Mouse (Mus musculus) G1E (cell line): Measurements from ENCODE around the gene Lrba. TPM values are rescaled to one million over a fixed set of nuclear protein-coding genes. Genes with fewer than 3 reads are reported as not detected.
A peak's percentile ranks its signal among the peaks of the same experiment; 100 is the strongest.

Source experiments
- ATAC-seq: 2 replicates; pipeline ENCODE4 v1.8.0; 2016; ENCODE audit warnings: mild to moderate bottlenecking; ENCODE audit not compliant: insufficient number of reproducible peaks, poor library complexity, low FRiP score, severe bottlenecking; ENCODE audit errors: extremely low read depth
- DNase-seq: peaks from one replicate; pipeline ENCODE4 v3.0.0; 2012; ENCODE audit warnings: low spot score
- H3K27me3 ChIP-seq: 2 replicates; pipeline ENCODE4 v1.6.1; 2012; ENCODE audit warnings: mild to moderate bottlenecking, low read length, inconsistent platforms; ENCODE audit not compliant: insufficient read depth
- H3K36me3 ChIP-seq: replicated peaks from 2 replicates; pipeline ENCODE3; 2012; ENCODE audit warnings: mild to moderate bottlenecking, inconsistent platforms
- H3K4me1 ChIP-seq: 2 replicates; pipeline ENCODE4 v1.6.1; 2012; ENCODE audit warnings: low read depth, low read length, inconsistent platforms, mixed read lengths; ENCODE audit not compliant: insufficient read depth
- H3K4me3 ChIP-seq: 2 replicates; pipeline ENCODE4 v1.5.1; 2012; ENCODE audit warnings: low read depth, mild to moderate bottlenecking, inconsistent platforms, low read length, moderate library complexity, mixed read lengths
- H3K9me3 ChIP-seq: replicated peaks from 2 replicates; pipeline ENCODE4 v1.6.1; 2012; ENCODE audit warnings: inconsistent platforms
- CTCF ChIP-seq: IDR thresholded peaks from 2 replicates; pipeline ENCODE4 v1.5.1; 2012; ENCODE audit warnings: low read depth, low read length, inconsistent platforms, mixed read lengths
- GATA1 ChIP-seq: IDR thresholded peaks from 2 replicates; pipeline ENCODE4 v1.6.1; 2012; ENCODE audit warnings: borderline replicate concordance, low read length, inconsistent platforms, mixed read lengths
- GATA2 ChIP-seq: IDR thresholded peaks from 2 replicates; pipeline ENCODE4 v1.6.1; 2012; ENCODE audit warnings: low read depth, low read length, inconsistent platforms, borderline replicate concordance
- POLR2AphosphoS5 ChIP-seq: IDR thresholded peaks from 2 replicates; pipeline ENCODE4 v1.6.1; 2012; ENCODE audit warnings: low read depth, low read length, inconsistent platforms; ENCODE audit not compliant: insufficient replicate concordance
- TAL1 ChIP-seq: conservative IDR thresholded peaks from 2 replicates; pipeline ENCODE4 v1.6.1; 2012; ENCODE audit warnings: low read depth, low read length, inconsistent platforms, mixed read lengths
- polyA plus RNA-seq: library from polyadenylated mRNA; stranded (reverse); fragments of >175 nt; gene quantifications from 2 replicates; pipeline ENCODE4 v1.2.3, GENCODE M21; 2012
- total RNA-seq, 2 experiments: library from RNA; stranded (forward) in 1 of 2; stranded (reverse) in 1 of 2; fragments of 200-1000 nt in 1 of 2; fragments of >200 nt in 1 of 2; fragmentation: Nextera tagmentation in 1 of 2; gene quantifications; 2 replicates each; pipeline ENCODE4 v1.2.3; 2014 to 2017

Lrba gene
- total RNA-seq (2014; fragmentation: Nextera tagmentation) = 34.4 TPM in 2 replicates
- 27.2 and 30.4 TPM in 2 replicates for total RNA-seq (2017)
- 6.1 and 6.2 TPM in 2 replicates for polyA plus RNA-seq

- H3K9me3 ChIP-seq = no peaks in the 10 kb centered on the region
- ATAC-seq (peak; percentile 63), DNase-seq (peak; percentile 90)
- H3K4me1 ChIP-seq = peaks cover 14% of the 10 kb centered on the region
- peak within 1 kb of the TSS; percentile 97 for H3K4me3 ChIP-seq
- peaks cover 14% of the 10 kb centered on the region for H3K36me3 ChIP-seq
- no peaks in the 10 kb centered on the region for H3K27me3 ChIP-seq
- TF ChIP-seq GATA1 (no peak), TAL1 (no peak), GATA2 (no peak), POLR2AphosphoS5 (no peak), CTCF (no peak)
Observed at GRCm38 (mm10) chr3:86224564-86225421, at the start of gene Lrba. Gene Lrba, plus strand, starts transcription at chr3:86224680.

GRCm38 (mm10) chr3:86179714-86180113, 44.8 kb upstream of the Lrba start:
- no peak for ATAC-seq
- peaks cover 3% of the 10 kb centered on the region; the same call in 1 of the 2 replicates for H3K4me1 ChIP-seq
- H3K36me3 ChIP-seq = no peaks in the 10 kb centered on the region
- TF ChIP-seq POLR2AphosphoS5 = no peak
- no peak for TF ChIP-seq GATA2
- TF ChIP-seq CTCF = no peak
- no peak for TF ChIP-seq TAL1
- no peak for TF ChIP-seq GATA1
- H3K27me3 ChIP-seq = peaks cover 13% of the 10 kb centered on the region; the same call in 1 of the 2 replicates
- H3K9me3 ChIP-seq = no peaks in the 10 kb centered on the region
- no peak overlapping the region for H3K4me3 ChIP-seq
- DNase-seq = no peak

- Histone ChIP-seq H3K27me3 (peaks cover 17% of the 10 kb centered on the region), H3K9me3 (no peaks in the 10 kb centered on the region), H3K36me3 (no peaks in the 10 kb centered on the region), H3K4me1 (no peaks in the 10 kb centered on the region), H3K4me3 (no peak overlapping the region)
- ATAC-seq (no peak), DNase-seq (no peak)
- TF ChIP-seq GATA2 (no peak), POLR2AphosphoS5 (no peak), CTCF (no peak), TAL1 (no peak), GATA1 (no peak)
Observed at GRCm38 (mm10) chr3:86181107-86181506, 43.4 kb upstream of the Lrba start.

- ATAC-seq = no peak
- TF ChIP-seq GATA2 = no peak
- no peak for TF ChIP-seq CTCF
- TF ChIP-seq TAL1 = no peak
- no peak for TF ChIP-seq GATA1
- TF ChIP-seq POLR2AphosphoS5 = no peak
Observed at GRCm38 (mm10) chr3:86184546-86184945, 39.9 kb upstream of the Lrba start.

GRCm38 (mm10) chr3:86187736-86188389, 36.6 kb upstream of the Lrba start:
- Histone ChIP-seq H3K4me3 (no peak overlapping the region), H3K4me1 (no peaks in the 10 kb centered on the region), H3K36me3 (no peaks in the 10 kb centered on the region), H3K27me3 (peaks cover 37% of the 10 kb centered on the region), H3K9me3 (no peaks in the 10 kb centered on the region)
- TF ChIP-seq CTCF (no peak), POLR2AphosphoS5 (no peak), GATA1 (no peak), GATA2 (no peak), TAL1 (no peak)
- ATAC-seq = no peak
- no peak for DNase-seq

More at GRCm38 (mm10) chr3:86184546-86184945, 39.9 kb upstream of the Lrba start:
- Histone ChIP-seq H3K4me1 (no peaks in the 10 kb centered on the region), H3K4me3 (no peak overlapping the region), H3K9me3 (no peaks in the 10 kb centered on the region), H3K36me3 (no peaks in the 10 kb centered on the region), H3K27me3 (peaks cover 38% of the 10 kb centered on the region)
- DNase-seq = no peak

GRCm38 (mm10) chr3:86195981-86196380, 28.5 kb upstream of the Lrba start:
- Histone ChIP-seq H3K9me3 (no peaks in the 10 kb centered on the region), H3K4me3 (no peak overlapping the region), H3K36me3 (no peaks in the 10 kb centered on the region), H3K4me1 (no peaks in the 10 kb centered on the region), H3K27me3 (peaks cover 12% of the 10 kb centered on the region)
- ATAC-seq = no peak
- DNase-seq = no peak
- TF ChIP-seq GATA2 = no peak
- no peak for TF ChIP-seq GATA1
- no peak for TF ChIP-seq TAL1
- no peak for TF ChIP-seq POLR2AphosphoS5
- no peak for TF ChIP-seq CTCF
